Mouse (Mus musculus) R1 (cell line): ENCODE data around the gene Pdss1.
"Not testable (repeated sequence)": the region's sequence is repeated elsewhere in the genome, so short reads cannot be mapped to it uniquely, and the experiment has no call there.

Experiments
- DNase-seq: peaks from one replicate; pipeline ENCODE4 v3.0.0-alpha.2; 2018; ENCODE audit warnings: low read depth, low spot score

The Pdss1 gene

DNA sequence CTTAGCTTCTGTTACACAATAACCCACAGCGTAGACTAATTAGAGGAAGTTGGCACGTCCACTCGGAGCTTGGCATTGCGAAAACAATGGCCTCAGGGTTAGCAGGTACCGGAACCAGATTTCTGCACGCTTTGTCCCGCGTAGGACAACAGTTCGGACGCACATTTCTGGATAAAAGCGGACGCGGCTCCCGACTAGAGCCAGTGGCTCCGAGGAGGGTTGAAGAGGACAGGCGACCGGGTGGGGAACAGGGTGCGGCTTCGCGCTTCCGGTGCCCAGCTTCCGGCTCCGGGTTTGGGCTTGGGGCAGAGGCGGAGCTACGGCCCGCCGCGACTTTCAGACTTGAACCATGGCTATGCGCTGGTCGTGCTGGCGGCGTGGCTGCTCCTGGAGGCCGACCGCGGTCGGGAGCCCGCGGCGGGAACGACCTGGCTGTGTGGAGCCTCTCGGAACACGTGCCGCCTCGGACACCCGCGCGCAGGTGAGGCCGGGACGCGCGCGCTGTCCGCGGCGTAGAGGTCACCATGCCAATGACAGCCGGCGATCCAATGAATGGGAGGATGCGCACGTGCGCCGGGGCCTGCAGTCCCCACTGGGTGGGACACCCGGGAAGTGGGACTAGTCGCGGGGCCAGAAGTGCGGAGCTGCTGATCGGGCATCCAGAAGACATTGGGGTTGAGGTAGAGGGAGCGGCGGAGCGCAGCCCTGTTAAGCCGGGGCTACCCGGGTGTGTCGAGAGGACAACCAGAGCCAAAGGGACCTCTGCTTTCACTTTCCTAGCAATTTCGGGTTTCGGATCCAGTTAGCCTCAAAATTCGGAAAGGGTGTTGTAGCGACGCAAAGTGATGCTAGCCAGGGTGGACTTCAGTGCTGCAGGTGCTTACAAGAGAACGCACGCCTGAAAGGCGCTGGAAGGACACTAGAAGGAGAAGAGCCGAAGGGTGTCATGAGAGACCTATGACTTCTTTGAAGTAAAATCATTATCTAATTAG, at the start of gene Pdss1:
Gene Pdss1 (plus strand): TSS at position 241 of the 992 bp plus-strand sequence.
- DNase-seq, result peak; percentile 97

GRCm38 (mm10) chr2:22851900-22852299, 43.4 kb upstream of the Pdss1 start:
- DNase-seq, result no peak

DNA sequence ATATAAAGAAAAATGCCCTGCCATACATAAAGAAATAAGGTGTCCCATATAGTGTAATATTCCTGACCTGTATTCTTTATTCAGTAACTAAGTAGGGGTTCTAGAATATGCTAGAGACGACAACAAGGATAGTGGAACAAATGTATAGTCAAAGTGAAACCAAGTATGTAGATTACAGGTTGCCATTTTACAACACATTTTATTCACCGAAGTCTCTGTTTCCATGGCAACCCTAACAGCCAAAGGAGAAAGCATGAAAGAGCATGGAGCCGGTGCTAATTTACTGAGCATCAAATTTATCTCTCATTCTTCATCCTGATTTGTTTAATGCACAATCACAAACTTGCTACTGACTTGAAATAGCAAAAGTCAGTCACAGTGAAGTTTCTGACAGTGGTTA, 37.8 kb upstream of the Pdss1 start:
- peak; percentile 38 for DNase-seq

- DNase-seq, result no peak
Measured at GRCm38 (mm10) chr2:22862194-22862593, 33.1 kb upstream of the Pdss1 start.

DNA sequence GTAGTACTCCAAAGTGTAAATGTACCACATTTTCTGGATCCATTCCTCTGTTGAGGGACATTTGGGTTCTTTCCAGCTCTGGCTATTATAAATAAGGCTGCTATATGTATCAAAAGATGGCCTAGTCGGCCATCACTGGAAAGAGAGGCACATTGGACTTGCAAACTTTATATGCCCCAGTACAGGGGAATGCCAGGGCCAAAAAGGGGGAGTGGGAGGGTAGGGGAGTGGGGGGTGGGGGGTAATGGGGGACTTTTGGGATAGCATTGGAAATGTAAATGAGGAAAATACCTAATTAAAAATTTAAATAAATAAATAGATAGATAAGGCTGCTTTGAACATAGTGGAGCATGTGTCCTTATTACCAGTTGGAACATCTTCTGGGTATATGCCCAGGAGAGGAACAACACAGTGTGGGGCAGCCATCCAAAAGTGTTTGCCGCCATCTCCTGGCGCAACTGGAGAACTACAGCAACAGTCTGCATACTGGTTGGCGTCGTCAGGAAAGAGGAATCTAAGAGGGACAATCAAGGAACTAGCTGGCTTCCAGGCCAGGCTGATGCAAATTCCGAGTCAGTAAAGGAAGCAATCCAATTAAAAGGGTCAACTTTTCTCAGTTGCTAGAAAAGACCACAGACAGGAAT, 30.8 kb upstream of the Pdss1 start:
- peak; percentile 62 for DNase-seq

- DNase-seq, result no peak
Measured at GRCm38 (mm10) chr2:22865818-22866217, 29.5 kb upstream of the Pdss1 start.

DNA sequence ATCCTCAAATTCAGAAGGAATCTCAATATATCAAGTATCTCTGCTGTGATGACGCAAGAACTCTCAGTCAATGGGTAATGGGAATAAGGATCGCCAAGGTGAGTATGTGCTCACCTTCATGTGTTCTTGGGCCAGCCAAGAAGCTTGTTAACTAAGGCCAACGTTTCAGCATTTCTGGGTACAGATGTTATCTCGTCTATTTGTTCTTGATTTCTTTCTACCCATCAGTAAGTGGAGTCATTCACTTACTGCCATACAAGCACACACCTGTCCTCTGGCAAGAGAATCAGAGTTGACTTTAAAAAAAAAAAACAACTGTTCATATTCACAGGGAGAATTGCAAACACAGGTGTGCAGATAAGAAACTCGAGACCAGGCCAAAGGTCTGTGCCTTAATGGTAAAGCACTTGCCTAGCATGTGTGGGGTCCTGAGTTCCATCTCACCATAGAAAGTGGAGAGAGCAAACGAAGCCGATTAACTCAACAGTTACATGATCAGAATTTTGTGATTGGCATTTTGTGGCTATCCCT, 28.4 kb upstream of the Pdss1 start:
- no peak for DNase-seq

DNA sequence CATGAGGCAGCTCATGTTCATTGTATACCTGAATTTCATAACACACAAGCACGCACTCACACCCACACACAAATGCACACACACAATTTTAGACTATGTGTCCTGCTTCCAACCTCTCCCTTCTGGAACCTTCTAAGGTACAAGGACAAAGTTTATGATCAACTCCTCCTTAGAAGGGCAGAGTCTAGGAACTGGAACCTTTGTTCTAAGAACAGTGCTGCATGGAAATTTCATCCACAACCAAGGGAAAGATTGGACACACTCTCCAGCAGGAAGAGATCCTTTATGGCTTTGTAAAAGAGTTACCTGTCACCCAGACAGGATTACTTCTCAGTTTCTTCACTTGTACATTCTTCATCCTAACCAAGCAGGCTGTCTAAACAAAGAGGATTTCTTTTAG, 22.2 kb upstream of the Pdss1 start:
- no peak for DNase-seq

- DNase-seq, result no peak
Measured at GRCm38 (mm10) chr2:22874628-22875027, 20.7 kb upstream of the Pdss1 start.

GRCm38 (mm10) chr2:22876614-22877013, 18.7 kb upstream of the Pdss1 start:
- DNase-seq, result no peak

GRCm38 (mm10) chr2:22878781-22879180, 16.5 kb upstream of the Pdss1 start:
- no peak for DNase-seq

GRCm38 (mm10) chr2:22880726-22881125, 14.6 kb upstream of the Pdss1 start:
- not testable (repeated sequence) for DNase-seq

DNA sequence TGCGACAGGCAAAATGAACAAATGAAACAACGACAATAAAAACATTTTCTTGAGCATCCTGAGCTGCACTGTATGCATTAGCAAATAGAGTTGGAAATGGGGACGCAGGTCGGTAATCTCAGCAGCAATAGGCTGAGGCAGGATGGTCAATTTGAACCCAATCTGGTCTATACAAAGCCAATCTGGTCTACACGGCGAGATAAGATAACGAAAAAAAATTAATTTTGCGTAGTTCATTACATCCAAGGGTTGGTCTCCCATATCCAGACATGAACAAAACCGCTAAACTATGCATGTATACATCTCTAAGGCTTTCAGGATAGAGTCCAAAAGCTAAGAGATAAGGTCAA, 415 bp upstream of the Pdss1 start:
- no peak for DNase-seq

- no peak for DNase-seq
Measured at GRCm38 (mm10) chr2:22903947-22904346, 8.6 kb downstream of the Pdss1 start.

- no peak for DNase-seq
Measured at GRCm38 (mm10) chr2:22914421-22914820, 19.1 kb downstream of the Pdss1 start.

GRCm38 (mm10) chr2:22918651-22919050, 23.3 kb downstream of the Pdss1 start:
- no peak for DNase-seq

DNA sequence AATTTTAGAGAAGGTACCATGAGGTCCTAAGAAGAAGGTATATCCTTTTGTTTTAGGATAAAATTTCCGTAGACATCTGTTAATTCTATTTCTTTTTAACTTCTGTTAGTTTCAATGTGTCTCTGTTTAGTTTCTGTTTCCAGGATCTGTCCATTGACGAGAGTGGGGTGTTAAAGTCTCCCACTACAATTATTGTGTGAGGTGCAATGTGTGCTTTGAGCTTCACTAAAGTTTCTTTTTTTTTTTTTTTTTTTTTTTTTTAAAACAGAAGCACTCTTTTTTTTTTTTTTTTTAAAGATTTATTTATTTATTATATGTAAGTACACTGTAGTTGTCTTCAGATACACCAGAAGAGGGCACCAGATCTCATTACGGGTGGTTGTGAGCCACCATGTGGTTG, 30.6 kb downstream of the Pdss1 start:
- not testable (repeated sequence) for DNase-seq

- DNase-seq, result no peak
Measured at GRCm38 (mm10) chr2:22928259-22928658, 32.9 kb downstream of the Pdss1 start.

DNA sequence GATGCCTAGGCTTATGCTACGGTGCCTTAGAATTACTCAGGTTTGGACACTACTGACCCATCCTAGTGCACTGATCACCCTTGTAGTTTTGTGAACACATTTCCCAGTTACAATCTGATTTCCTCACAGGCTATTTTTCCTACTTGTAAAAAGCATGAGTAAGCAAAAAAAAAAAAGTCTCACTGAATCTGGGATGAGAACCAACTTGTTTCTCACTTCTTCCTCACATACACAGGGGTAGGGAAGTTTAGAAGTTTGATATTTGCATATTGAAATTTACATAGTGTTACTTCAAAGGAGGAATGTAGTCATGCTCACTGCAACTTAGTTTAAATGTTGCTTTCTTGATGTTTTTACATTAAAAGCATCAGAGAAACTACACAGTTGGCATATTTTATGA, 38.2 kb downstream of the Pdss1 start:
- no peak for DNase-seq

GRCm38 (mm10) chr2:22949956-22950355, 54.6 kb downstream of the Pdss1 start:
- DNase-seq, result no peak

- no peak for DNase-seq
Measured at GRCm38 (mm10) chr2:22954278-22954677, 59.0 kb downstream of the Pdss1 start.

GRCm38 (mm10) chr2:22955914-22956313, 60.6 kb downstream of the Pdss1 start:
- no peak for DNase-seq

DNA sequence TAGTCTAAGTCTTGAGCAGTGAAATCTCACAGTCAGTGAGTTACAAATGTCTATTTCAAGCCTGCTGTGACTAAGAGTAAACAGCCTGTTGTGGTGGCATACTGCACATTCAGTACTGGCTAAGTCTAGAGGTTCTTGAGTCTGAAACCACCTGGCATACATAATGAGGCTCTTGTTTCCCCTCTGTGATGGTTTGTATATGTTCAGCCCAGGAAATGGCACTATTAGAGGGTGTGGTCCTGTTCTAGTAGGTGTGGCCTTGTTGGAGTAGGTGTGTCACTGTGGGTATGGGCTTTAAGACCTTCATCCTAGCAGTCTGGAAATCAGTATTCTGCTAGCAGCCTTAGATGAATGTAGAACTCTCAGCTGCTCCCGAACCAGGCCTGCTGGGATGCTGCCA, 62.1 kb downstream of the Pdss1 start:
- DNase-seq, result peak; percentile 76
